Mouse (Mus musculus) cerebellum, adult 2 months (tissue): ENCODE measurements around the gene Emilin1.

Experiments used
- CTCF ChIP-seq: fragments of 200-500 bp; IDR thresholded peaks from 2 replicates; pipeline ENCODE4 v1.5.1; 2011; ENCODE audit warnings: low read depth, mild to moderate bottlenecking, control low read depth, low read length, moderate library complexity, borderline replicate concordance; ENCODE audit not compliant: insufficient read depth
- POLR2A ChIP-seq: fragments of 200-500 bp; IDR thresholded peaks from 2 replicates; pipeline ENCODE4 v1.6.1; 2011; ENCODE audit warnings: low read length, control low read depth, borderline replicate concordance; ENCODE audit not compliant: insufficient read depth

DNA sequence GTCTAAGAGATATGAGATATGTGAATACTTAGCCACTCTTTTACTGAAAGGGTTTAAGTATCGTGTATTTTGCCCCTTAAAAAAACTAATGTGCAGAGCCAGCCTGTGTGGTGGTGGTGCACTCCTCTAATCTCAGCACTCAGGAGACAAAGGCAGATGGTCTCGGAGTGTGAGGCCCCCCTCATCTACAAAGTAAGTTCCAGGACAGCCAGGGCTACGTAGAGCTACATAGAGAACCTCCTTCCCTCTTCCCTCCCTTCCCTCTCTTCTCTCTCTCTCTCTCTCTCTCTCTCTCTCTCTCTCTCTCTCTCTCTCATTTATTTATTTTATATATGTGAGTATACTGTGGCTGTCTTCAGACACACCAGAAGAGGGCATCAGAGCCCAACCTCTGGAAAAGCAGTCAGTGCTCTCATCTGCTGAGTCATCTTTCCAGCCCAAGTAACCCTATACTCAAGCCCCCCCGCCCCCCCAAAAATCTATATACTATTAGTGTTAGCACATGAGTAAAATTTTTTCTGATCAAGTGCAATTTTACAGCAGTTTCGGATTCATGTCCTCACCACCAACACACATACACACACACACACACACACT is 33.8 kb upstream of the Emilin1 start:
- TF ChIP-seq POLR2A, result no peak
- TF ChIP-seq CTCF, result no peak
